Mouse (Mus musculus): ENCODE data around the gene Itpkb. TPM values are rescaled to one million over a fixed set of nuclear protein-coding genes. Genes with fewer than 3 reads are reported as not detected.

The Itpkb gene
- total and polyA plus RNA-seq, 3 experiments, result 4.2 to 14.4 (median 10.6) TPM

DNA sequence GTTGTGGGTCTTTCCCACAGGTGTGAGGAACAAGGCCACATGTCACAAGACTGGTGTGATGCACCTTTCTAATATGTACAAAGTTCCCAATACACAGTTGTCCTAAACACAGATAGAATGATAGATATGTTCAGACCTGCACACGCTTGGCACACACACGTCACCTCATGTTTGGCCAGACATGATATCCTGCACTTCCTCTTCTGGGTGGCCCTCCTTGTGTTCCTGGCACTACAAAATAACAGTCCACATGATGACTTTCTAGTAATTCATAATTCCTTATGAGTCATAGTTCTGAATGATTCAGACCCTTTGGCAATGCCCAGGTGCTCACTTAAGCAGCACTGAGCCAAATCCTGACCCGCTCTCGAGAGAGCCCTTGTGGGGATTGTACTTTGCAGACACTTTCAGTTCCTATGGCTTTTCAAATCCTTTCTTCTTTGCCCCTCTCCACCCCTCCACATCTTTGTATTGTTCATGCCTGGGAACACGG, 132.7 kb downstream of the Itpkb start:
- H3K27ac ChIP-seq (ENCODE audit: insufficient read depth, low read depth), result no peak overlapping the region
- 0 out of 2 replicates have a peak, but pooled peaks have one; percentile 18 for TF ChIP-seq IRF4 (IDR thresholded peaks at IDR 0.05; ENCODE audit: low read depth, low read length)
- TF ChIP-seq MYC (IDR thresholded peaks at IDR 0.05; ENCODE audit: low read depth, low read length), result no peak
- H3K9me3 ChIP-seq (replicated peaks; ENCODE audit: low read length), result no peaks in the 10 kb centered on the region
- H3K4me3 ChIP-seq (replicated peaks in 1 of 3; ENCODE audit: low read depth in 2 of 3, low read length in 2 of 3, poor library complexity in 1 of 3), result no peak overlapping the region
- dilution Hi-C loops (cut with MboI; ENCODE audit: extremely low pct_ligation_motif_present, extremely low pct_unique_long_range_greater_than_20kb, low sequenced_read_pairs), result no loop called here
- no peak overlapping the region for H3K4me2 ChIP-seq (ENCODE audit: insufficient read depth, low read depth, poor library complexity, severe bottlenecking)
- peaks cover 3 to 31% of the 10 kb centered on the region in 2 experiments for H3K4me1 ChIP-seq (ENCODE audit: control insufficient read depth in 1 of 2, insufficient read depth in 2 of 2)
- no peaks in the 10 kb centered on the region for H3K27me3 ChIP-seq (replicated peaks)
- H3K9ac ChIP-seq (ENCODE audit: insufficient read depth, low read depth), result no peak overlapping the region
- in situ Hi-C loops (cut with MboI; ENCODE audit: low pct_ligation_motif_present, low pct_unique_long_range_greater_than_20kb, low sequenced_read_pairs), result no loop called here
- H3K79me2 ChIP-seq (replicated peaks; ENCODE audit: control insufficient read depth, extremely low read depth, insufficient read depth, poor library complexity, severe bottlenecking), result no peaks in the 10 kb centered on the region
- H3K36me3 ChIP-seq (replicated peaks in 1 of 2; ENCODE audit: control insufficient read depth in 1 of 2, insufficient read depth in 1 of 2, low read length in 1 of 2), result no peaks in the 10 kb centered on the region
- peak; percentile 17 for DNase-seq (ENCODE audit: extremely low read depth)

DNA sequence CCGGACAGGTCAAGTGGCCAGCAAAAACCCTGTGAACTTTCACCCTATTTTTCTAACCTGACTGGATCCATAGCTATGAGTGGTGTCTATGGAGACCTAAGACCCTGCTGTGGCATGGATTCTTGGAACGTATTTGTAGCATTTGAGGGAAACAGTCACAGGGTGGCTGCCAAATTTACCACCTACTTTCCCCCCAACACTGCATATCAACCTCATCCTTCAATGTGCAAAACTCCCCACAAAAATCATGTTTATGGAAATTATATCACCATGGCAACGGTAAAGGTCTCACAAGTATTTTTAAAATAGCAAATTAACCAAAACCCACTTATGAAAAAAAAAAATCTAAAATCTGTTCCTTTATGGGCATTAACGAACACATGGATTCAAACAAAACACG, 134.1 kb downstream of the Itpkb start:
- Histone ChIP-seq H3K9ac (ENCODE audit: insufficient read depth, low read depth) (no peak overlapping the region), H3K27ac (ENCODE audit: insufficient read depth, low read depth) (no peak overlapping the region), H3K4me3 (replicated peaks in 1 of 3; ENCODE audit: low read depth in 2 of 3, low read length in 2 of 3, poor library complexity in 1 of 3) (no peak overlapping the region), H3K4me2 (ENCODE audit: insufficient read depth, low read depth, poor library complexity, severe bottlenecking) (no peak overlapping the region), H3K4me1 (ENCODE audit: control insufficient read depth in 1 of 2, insufficient read depth in 2 of 2) (peaks cover 3 to 37% of the 10 kb centered on the region in 2 experiments), H3K79me2 (replicated peaks; ENCODE audit: control insufficient read depth, extremely low read depth, insufficient read depth, poor library complexity, severe bottlenecking) (no peaks in the 10 kb centered on the region), H3K9me3 (replicated peaks; ENCODE audit: low read length) (no peaks in the 10 kb centered on the region), H3K27me3 (replicated peaks) (no peaks in the 10 kb centered on the region), H3K36me3 (replicated peaks in 1 of 2; ENCODE audit: control insufficient read depth in 1 of 2, insufficient read depth in 1 of 2, low read length in 1 of 2) (no peaks in the 10 kb centered on the region)
- in situ Hi-C loops (cut with MboI; ENCODE audit: low pct_ligation_motif_present, low pct_unique_long_range_greater_than_20kb, low sequenced_read_pairs), result no loop called here
- dilution Hi-C loops (cut with MboI; ENCODE audit: extremely low pct_ligation_motif_present, extremely low pct_unique_long_range_greater_than_20kb, low sequenced_read_pairs), result no loop called here
- TF ChIP-seq ELF1 (IDR thresholded peaks at IDR 0.05; ENCODE audit: low read depth, low read length) (no peak), MAX (IDR thresholded peaks at IDR 0.05; ENCODE audit: low read length) (no peak), MYC (IDR thresholded peaks at IDR 0.05; ENCODE audit: low read depth, low read length) (no peak), NRF1 (IDR thresholded peaks at IDR 0.05; ENCODE audit: low read depth, low read length) (no peak), SMC3 (IDR thresholded peaks at IDR 0.05; ENCODE audit: low read depth, low read length) (no peak), USF1 (IDR thresholded peaks at IDR 0.05; ENCODE audit: low read depth, low read length) (no peak)
- no peak for DNase-seq (ENCODE audit: extremely low read depth)

DNA sequence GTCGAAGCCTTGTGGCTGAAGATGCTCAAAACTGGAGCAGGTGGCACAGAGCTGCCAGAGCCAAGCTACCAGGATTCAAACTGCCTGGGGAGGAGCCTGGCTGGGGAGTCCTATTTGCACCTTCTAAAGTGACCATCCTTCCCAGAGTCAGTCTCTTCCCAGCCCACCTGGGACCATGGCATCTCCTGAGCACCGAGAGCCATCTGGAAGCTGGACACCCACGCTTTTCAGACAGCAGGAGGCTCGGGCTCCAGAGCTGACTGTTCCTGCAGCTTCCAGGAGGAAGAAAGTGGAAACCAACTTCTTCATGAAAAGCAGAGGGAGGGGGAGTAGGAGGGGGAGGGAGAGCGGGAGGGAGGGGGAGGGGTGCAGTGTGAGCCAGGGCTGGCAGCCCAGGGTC, 135.3 kb downstream of the Itpkb start:
- Histone ChIP-seq H3K36me3 (replicated peaks in 1 of 2; ENCODE audit: control insufficient read depth in 1 of 2, insufficient read depth in 1 of 2, low read length in 1 of 2) (no peaks in the 10 kb centered on the region), H3K4me1 (ENCODE audit: control insufficient read depth in 1 of 2, insufficient read depth in 2 of 2) (peaks cover 3 to 37% of the 10 kb centered on the region in 2 experiments), H3K4me3 (replicated peaks in 1 of 3; ENCODE audit: low read depth in 2 of 3, low read length in 2 of 3, poor library complexity in 1 of 3) (no peak overlapping the region), H3K9ac (ENCODE audit: insufficient read depth, low read depth) (no peak overlapping the region), H3K9me3 (replicated peaks; ENCODE audit: low read length) (peaks cover 4% of the 10 kb centered on the region), H3K79me2 (replicated peaks; ENCODE audit: control insufficient read depth, extremely low read depth, insufficient read depth, poor library complexity, severe bottlenecking) (no peaks in the 10 kb centered on the region), H3K27ac (ENCODE audit: insufficient read depth, low read depth) (no peak overlapping the region), H3K4me2 (ENCODE audit: insufficient read depth, low read depth, poor library complexity, severe bottlenecking) (no peak overlapping the region), H3K27me3 (replicated peaks) (no peaks in the 10 kb centered on the region)
- dilution Hi-C loops (cut with MboI; ENCODE audit: extremely low pct_ligation_motif_present, extremely low pct_unique_long_range_greater_than_20kb, low sequenced_read_pairs), result no loop called here
- TF ChIP-seq MXI1 (IDR thresholded peaks at IDR 0.05; ENCODE audit: low read depth, low read length) (no peak), ZKSCAN1 (IDR thresholded peaks at IDR 0.05; ENCODE audit: borderline replicate concordance, low read depth, low read length) (no peak), CHD1 (IDR thresholded peaks at IDR 0.05; ENCODE audit: low read depth, low read length) (no peak), RCOR1 (conservative IDR thresholded peaks at IDR 0.05; ENCODE audit: low read depth, low read length) (no peak), MAX (IDR thresholded peaks at IDR 0.05; ENCODE audit: low read length) (no peak)
- DNase-seq (ENCODE audit: extremely low read depth), result no peak
- in situ Hi-C loops (cut with MboI; ENCODE audit: low pct_ligation_motif_present, low pct_unique_long_range_greater_than_20kb, low sequenced_read_pairs), result no loop called here

Data from CH12.LX (cell line).